Mouse (Mus musculus) ovary, postnatal 36 days (tissue): Measurements from ENCODE around the gene Lsm7.
A peak's percentile ranks its signal among the peaks of the same experiment; 100 is the strongest.

Experiments
- DNase-seq: peaks from one replicate; pipeline ENCODE4 v3.0.0; 2022; ENCODE audit warnings: low spot score, mixed read lengths

Gene Lsm7

GRCm38 (mm10) chr10:80813366-80813765 is 41.6 kb downstream of the Lsm7 start, which contains the start of gene Jsrp1:
Gene Jsrp1, minus strand, starts transcription at chr10:80813498.
- no peak for DNase-seq

- DNase-seq = no peak
Observed at GRCm38 (mm10) chr10:80812391-80813041, 42.5 kb downstream of the Lsm7 start.

GRCm38 (mm10) chr10:80810084-80810483 is 44.9 kb downstream of the Lsm7 start:
- peak; percentile 74 for DNase-seq

GRCm38 (mm10) chr10:80808985-80809632 is 45.9 kb downstream of the Lsm7 start:
- no peak for DNase-seq

GRCm38 (mm10) chr10:80808099-80808984 is 46.7 kb downstream of the Lsm7 start:
- DNase-seq = no peak

- peak; percentile 78 for DNase-seq
Observed at GRCm38 (mm10) chr10:80807057-80807627, 47.9 kb downstream of the Lsm7 start.

- no peak for DNase-seq
Observed at GRCm38 (mm10) chr10:80806341-80807056, 48.5 kb downstream of the Lsm7 start.

- peak; percentile 78 for DNase-seq
Observed at GRCm38 (mm10) chr10:80805925-80806324, 49.1 kb downstream of the Lsm7 start.

- DNase-seq = no peak
Observed at GRCm38 (mm10) chr10:80805322-80805721, 49.7 kb downstream of the Lsm7 start.

GRCm38 (mm10) chr10:80804916-80805315 is 50.1 kb downstream of the Lsm7 start, which contains the start of gene Amh:
Gene Amh, plus strand, starts transcription at chr10:80805243.
- peak; percentile 54 for DNase-seq

- DNase-seq = no peak
Observed at GRCm38 (mm10) chr10:80804340-80804739, 50.7 kb downstream of the Lsm7 start.

- no peak for DNase-seq
Observed at GRCm38 (mm10) chr10:80802996-80803395, 52.0 kb downstream of the Lsm7 start.
